Mouse (Mus musculus) midbrain, embryonic 15.5 days (tissue): ENCODE measurements around the gene Gm5129. TPM values are rescaled to one million over a fixed set of nuclear protein-coding genes. Genes with fewer than 3 reads are reported as not detected.

Experiments
- ATAC-seq: fragments of 200-750 bp; cut with Nextera tagmentation; replicated peaks from 2 replicates; pipeline ENCODE4 v1.8.0; 2017; ENCODE audit warnings: moderate TSS enrichment
- H3K27ac ChIP-seq: fragments of 300-500 bp; sonication (generic); 2 replicates; pipeline ENCODE4 v1.5.1; 2015; ENCODE audit warnings: mild to moderate bottlenecking, inconsistent platforms
- H3K27me3 ChIP-seq: fragments of 300-500 bp; sonication (generic); replicated peaks from 2 replicates; pipeline ENCODE4 v1.6.1; 2015; ENCODE audit warnings: inconsistent platforms
- H3K36me3 ChIP-seq: fragments of 300-500 bp; sonication (generic); replicated peaks from 2 replicates; pipeline ENCODE4 v1.6.1; 2015; ENCODE audit warnings: inconsistent platforms
- H3K4me1 ChIP-seq: fragments of 300-500 bp; sonication (generic); 2 replicates; pipeline ENCODE4 v1.6.1; 2015; ENCODE audit warnings: inconsistent platforms
- H3K4me2 ChIP-seq: fragments of 300-500 bp; sonication (generic); 2 replicates; pipeline ENCODE4 v1.6.1; 2015; ENCODE audit warnings: inconsistent platforms, mild to moderate bottlenecking, moderate library complexity
- H3K4me3 ChIP-seq: fragments of 300-500 bp; sonication (generic); 2 replicates; pipeline ENCODE4 v1.5.1; 2015; ENCODE audit warnings: mild to moderate bottlenecking, inconsistent platforms
- H3K9ac ChIP-seq: fragments of 300-500 bp; sonication (generic); 2 replicates; pipeline ENCODE4 v1.6.1; 2015; ENCODE audit warnings: mild to moderate bottlenecking, inconsistent platforms
- H3K9me3 ChIP-seq: fragments of 300-500 bp; sonication (generic); 2 replicates; pipeline ENCODE4 v1.6.1; 2016; ENCODE audit warnings: inconsistent platforms
- WGBS: fragments of 180-500 bp; shearing (Covaris S2); methylation state at CpG from one replicate; pipeline ENCODE4 v1.1.7; 2015; ENCODE audit warnings: mixed read lengths; 5-methylcytosine and 5-hydroxymethylcytosine counted together
- polyA plus RNA-seq: library from polyadenylated mRNA; unstranded; fragments of >200 nt; fragmentation: Nextera tagmentation; extraction: Ambion mirVana; gene quantifications from 2 replicates; pipeline ENCODE4 v1.2.1, GENCODE M21; 2015

Gm5129 gene
- polyA plus RNA-seq, 1 experiment from 2014 or later = not detected

GRCm38 (mm10) chr5:29711631-29712030 is 24.1 kb downstream of the Gm5129 start:
- Histone ChIP-seq H3K27me3 (no peaks in the 10 kb centered on the region), H3K9ac (no peak overlapping the region), H3K4me1 (no peaks in the 10 kb centered on the region), H3K27ac (no peak overlapping the region), H3K36me3 (no peaks in the 10 kb centered on the region), H3K4me2 (no peak overlapping the region), H3K9me3 (no peaks in the 10 kb centered on the region), H3K4me3 (no peak overlapping the region)
- ATAC-seq = no peak

- Histone ChIP-seq H3K4me2 (no peak overlapping the region), H3K9me3 (no peaks in the 10 kb centered on the region), H3K9ac (no peak overlapping the region), H3K4me1 (no peaks in the 10 kb centered on the region), H3K27me3 (no peaks in the 10 kb centered on the region), H3K4me3 (no peak overlapping the region), H3K27ac (no peak overlapping the region), H3K36me3 (no peaks in the 10 kb centered on the region)
- WGBS = 40% methylated on average over 5 of the region's 5 CpGs
- ATAC-seq = no peak
Measured at GRCm38 (mm10) chr5:29708258-29708657, 27.5 kb downstream of the Gm5129 start.

GRCm38 (mm10) chr5:29707241-29707640 is 28.5 kb downstream of the Gm5129 start:
- H3K4me1 ChIP-seq = no peaks in the 10 kb centered on the region
- no peak overlapping the region for H3K4me2 ChIP-seq
- no peaks in the 10 kb centered on the region for H3K36me3 ChIP-seq
- no peak for ATAC-seq
- H3K27ac ChIP-seq = no peak overlapping the region
- H3K27me3 ChIP-seq = no peaks in the 10 kb centered on the region
- H3K9ac ChIP-seq = no peak overlapping the region
- 89% methylated on average over 4 of the region's 4 CpGs for WGBS
- H3K9me3 ChIP-seq = no peaks in the 10 kb centered on the region
- H3K4me3 ChIP-seq = no peak overlapping the region

- 77% methylated on average over 2 of the region's 2 CpGs for WGBS
- Histone ChIP-seq H3K9me3 (no peaks in the 10 kb centered on the region), H3K36me3 (no peaks in the 10 kb centered on the region), H3K4me2 (no peak overlapping the region), H3K27ac (no peak overlapping the region), H3K27me3 (no peaks in the 10 kb centered on the region), H3K4me3 (no peak overlapping the region), H3K4me1 (no peaks in the 10 kb centered on the region), H3K9ac (no peak overlapping the region)
- ATAC-seq = no peak
Measured at GRCm38 (mm10) chr5:29699520-29700202, 36.1 kb downstream of the Gm5129 start.

- no peaks in the 10 kb centered on the region for H3K9me3 ChIP-seq
- H3K27me3 ChIP-seq = no peaks in the 10 kb centered on the region
- H3K4me1 ChIP-seq = no peaks in the 10 kb centered on the region
- no peak overlapping the region for H3K9ac ChIP-seq
- no peaks in the 10 kb centered on the region for H3K36me3 ChIP-seq
- no peak overlapping the region for H3K4me3 ChIP-seq
- WGBS = 90% methylated on average over 4 of the region's 4 CpGs
- no peak overlapping the region for H3K4me2 ChIP-seq
- H3K27ac ChIP-seq = no peak overlapping the region
- ATAC-seq = no peak
Measured at GRCm38 (mm10) chr5:29698493-29698892, 37.2 kb downstream of the Gm5129 start.

GRCm38 (mm10) chr5:29688352-29688751 is 47.4 kb downstream of the Gm5129 start:
- Histone ChIP-seq H3K4me1 (no peaks in the 10 kb centered on the region), H3K4me2 (no peak overlapping the region), H3K9me3 (no peaks in the 10 kb centered on the region), H3K27ac (no peak overlapping the region), H3K36me3 (no peaks in the 10 kb centered on the region), H3K4me3 (no peak overlapping the region), H3K27me3 (no peaks in the 10 kb centered on the region), H3K9ac (no peak overlapping the region)
- WGBS = 70% methylated on average over 7 of the region's 7 CpGs
- ATAC-seq = no peak

GRCm38 (mm10) chr5:29687671-29688070 is 48.1 kb downstream of the Gm5129 start:
- Histone ChIP-seq H3K4me2 (no peak overlapping the region), H3K9ac (no peak overlapping the region), H3K9me3 (no peaks in the 10 kb centered on the region), H3K27ac (no peak overlapping the region), H3K4me1 (no peaks in the 10 kb centered on the region), H3K4me3 (no peak overlapping the region), H3K36me3 (no peaks in the 10 kb centered on the region), H3K27me3 (no peaks in the 10 kb centered on the region)
- peak; percentile 58; the same call in 1 of the 2 replicates for ATAC-seq
- 57% methylated on average over 3 of the region's 3 CpGs for WGBS

Other genes with a start within 250 kb of the Gm5129 start
- gene Ube3c, start 166.7 kb downstream of the Gm5129 start, polyA plus RNA-seq = 41.6 and 45.0 TPM in 2 replicates
- gene Dnajb6, start 248 bp downstream of the Gm5129 start, polyA plus RNA-seq = 280 and 308 TPM in 2 replicates